Mouse (Mus musculus) stomach, postnatal 0 days (tissue): ENCODE data around the gene Gm28036. TPM values are rescaled to one million over a fixed set of nuclear protein-coding genes. Genes with fewer than 3 reads are reported as not detected.

ENCODE experiments used
- ATAC-seq: fragments of 200-750 bp; cut with Nextera tagmentation; 2 replicates; pipeline ENCODE4 v1.8.0; 2017; ENCODE audit not compliant: low FRiP score, low TSS enrichment
- DNase-seq: peaks from one replicate; pipeline ENCODE4 v3.0.0-alpha.2; 2016; ENCODE audit warnings: low spot score
- H3K27ac ChIP-seq: fragments of 300-500 bp; sonication (generic); replicated peaks from 2 replicates; pipeline ENCODE4 v1.5.1; 2014; ENCODE audit warnings: mild to moderate bottlenecking, control low read depth
- H3K27me3 ChIP-seq: fragments of 300-500 bp; sonication (generic); 2 replicates; pipeline ENCODE4 v1.6.1; 2014; ENCODE audit warnings: low read length; ENCODE audit not compliant: control insufficient read depth, insufficient read depth
- H3K36me3 ChIP-seq: fragments of 300-500 bp; sonication (generic); 2 replicates; pipeline ENCODE4 v1.6.1; 2014; ENCODE audit warnings: low read length, mixed read lengths; ENCODE audit not compliant: control insufficient read depth, insufficient read depth
- H3K4me1 ChIP-seq: fragments of 300-500 bp; sonication (generic); replicated peaks from 2 replicates; pipeline ENCODE4 v1.6.1; 2014; ENCODE audit warnings: antibody characterized with exemption; ENCODE audit not compliant: control insufficient read depth, insufficient read depth
- H3K4me2 ChIP-seq: fragments of 300-500 bp; sonication (generic); replicated peaks from 2 replicates; pipeline ENCODE4 v1.6.1; 2014; ENCODE audit warnings: low read depth, mild to moderate bottlenecking, control low read depth, moderate library complexity
- H3K4me3 ChIP-seq: fragments of 300-500 bp; sonication (generic); 2 replicates; pipeline ENCODE4 v1.5.1; 2014; ENCODE audit warnings: low read depth, low read length, control low read depth
- H3K9ac ChIP-seq: fragments of 300-500 bp; sonication (generic); 2 replicates; pipeline ENCODE4 v1.6.1; 2014; ENCODE audit warnings: mild to moderate bottlenecking, low read length, control low read depth, mixed read lengths
- H3K9me3 ChIP-seq: fragments of 300-500 bp; sonication (generic); 2 replicates; pipeline ENCODE4 v1.6.1; 2016; ENCODE audit warnings: low read length; ENCODE audit not compliant: control insufficient read depth
- CTCF ChIP-seq: IDR thresholded peaks from 2 replicates; pipeline ENCODE4 v1.5.1; 2016; ENCODE audit warnings: antibody characterized with exemption, low read depth, mild to moderate bottlenecking, moderate library complexity
- EP300 ChIP-seq: optimal IDR thresholded peaks from 2 replicates; pipeline ENCODE3; 2016; ENCODE audit warnings: antibody characterized with exemption
- WGBS: fragments of 180-500 bp; shearing (Covaris S2); extraction: QIAGEN DNeasy Blood & Tissue Kit; methylation state at CpG from one replicate; pipeline ENCODE4 v1.1.7; 2014; 5-methylcytosine and 5-hydroxymethylcytosine counted together
- polyA plus RNA-seq: library from polyadenylated mRNA; unstranded; fragments of >200 nt; fragmentation: Nextera tagmentation; extraction: Ambion mirVana; gene quantifications from 2 replicates; pipeline ENCODE4 v1.2.1, GENCODE M21; 2015

Gm28036 gene
- polyA plus RNA-seq, 1 experiment from 2014 or later = 5.1 TPM

DNA sequence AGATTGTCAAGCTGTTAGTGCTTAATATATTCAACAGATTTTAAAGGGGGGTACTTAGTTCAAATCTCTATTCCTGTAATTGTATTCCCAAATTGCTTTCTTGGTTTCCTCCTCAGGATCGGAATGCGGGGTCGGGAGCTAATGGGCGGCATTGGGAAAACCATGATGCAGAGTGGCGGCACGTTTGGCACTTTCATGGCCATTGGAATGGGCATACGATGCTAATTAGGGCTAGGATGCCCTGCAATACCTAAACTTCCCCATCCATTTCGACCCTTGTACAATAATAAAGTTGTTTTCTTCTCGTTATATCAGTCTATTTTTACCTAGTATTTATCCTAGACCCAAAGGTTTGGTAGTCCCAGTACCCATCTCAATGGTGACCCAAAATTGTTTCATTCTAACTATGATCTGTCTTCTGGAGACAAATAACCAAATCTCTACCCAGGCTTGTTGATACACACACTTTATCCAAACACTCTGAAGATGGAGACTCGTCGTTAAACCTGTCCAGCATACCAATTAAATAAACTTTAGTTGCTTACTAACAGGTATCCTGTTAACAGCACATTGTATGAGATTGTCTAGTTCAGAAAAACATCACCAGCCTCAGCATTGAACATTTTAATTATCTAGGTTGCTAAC lies 18.7 kb upstream of the Gm28036 start:
- TF ChIP-seq CTCF = no peak
- TF ChIP-seq EP300 = no peak
- Histone ChIP-seq H3K4me3 (no peak overlapping the region), H3K27me3 (no peaks in the 10 kb centered on the region), H3K9me3 (no peaks in the 10 kb centered on the region), H3K4me1 (peaks cover 3% of the 10 kb centered on the region; the same call in 1 of the 2 replicates), H3K36me3 (peaks cover 18% of the 10 kb centered on the region), H3K9ac (no peak overlapping the region), H3K27ac (no peak overlapping the region), H3K4me2 (no peak overlapping the region; the same call in 1 of the 2 replicates)
- no peak for ATAC-seq
- WGBS = 62% methylated on average over 11 of the region's 11 CpGs
- no peak for DNase-seq

- peak; percentile 93 for ATAC-seq
- no peaks in the 10 kb centered on the region for H3K27me3 ChIP-seq
- peak within 1 kb of the TSS; percentile 83 for H3K4me2 ChIP-seq
- peak; percentile 77 for TF ChIP-seq CTCF
- TF ChIP-seq EP300 = no peak
- H3K36me3 ChIP-seq = peaks cover 15% of the 10 kb centered on the region
- peaks cover 3% of the 10 kb centered on the region; the same call in 1 of the 2 replicates for H3K4me1 ChIP-seq
- peak within 1 kb of the TSS; percentile 74 for H3K4me3 ChIP-seq
- peak within 1 kb of the TSS; percentile 93 for H3K27ac ChIP-seq
- H3K9ac ChIP-seq = peak within 1 kb of the TSS; percentile 88
- peak; percentile 93 for DNase-seq
- no peaks in the 10 kb centered on the region for H3K9me3 ChIP-seq
- WGBS = under 1% methylated on average over 69 of the region's 70 CpGs
These were observed 17.2 kb upstream of the Gm28036 start, which contains the start of the genes Romo1 and Nfs1 for GRCm38 (mm10) chr2:156143953-156144724. Romo1 (plus strand) TSS chr2:156144039. Nfs1 (minus strand) TSS chr2:156144186.

GRCm38 (mm10) chr2:156143367-156143766 lies 16.5 kb upstream of the Gm28036 start:
- no peaks in the 10 kb centered on the region for H3K9me3 ChIP-seq
- H3K4me3 ChIP-seq = peak overlapping the region; percentile 74
- DNase-seq (no peak), ATAC-seq (no peak)
- H3K9ac ChIP-seq = peak overlapping the region; percentile 88
- H3K27ac ChIP-seq = peak overlapping the region; percentile 93
- peaks cover 3% of the 10 kb centered on the region; the same call in 1 of the 2 replicates for H3K4me1 ChIP-seq
- no peak for TF ChIP-seq EP300
- TF ChIP-seq CTCF = no peak
- H3K4me2 ChIP-seq = peak overlapping the region; percentile 83
- H3K36me3 ChIP-seq = peaks cover 9% of the 10 kb centered on the region
- H3K27me3 ChIP-seq = no peaks in the 10 kb centered on the region
- 1% methylated on average over 16 of the region's 16 CpGs for WGBS

- TF ChIP-seq CTCF (peak; percentile 23), EP300 (no peak)
- 67% methylated on average over 2 of the region's 2 CpGs for WGBS
- no peak for ATAC-seq
- H3K9ac ChIP-seq = peak overlapping the region; percentile 88; the same call in 1 of the 2 replicates
- H3K4me3 ChIP-seq = no peak overlapping the region
- H3K27me3 ChIP-seq = no peaks in the 10 kb centered on the region
- H3K27ac ChIP-seq = no peak overlapping the region
- no peak for DNase-seq
- no peaks in the 10 kb centered on the region for H3K9me3 ChIP-seq
- peaks cover 6% of the 10 kb centered on the region; the same call in 1 of the 2 replicates for H3K36me3 ChIP-seq
- H3K4me1 ChIP-seq = peaks cover 3% of the 10 kb centered on the region; the same call in 1 of the 2 replicates
- H3K4me2 ChIP-seq = peak overlapping the region; percentile 83
These were observed 15.9 kb upstream of the Gm28036 start for GRCm38 (mm10) chr2:156142820-156143219.

GRCm38 (mm10) chr2:156135695-156136094 lies 8.8 kb upstream of the Gm28036 start:
- H3K9ac ChIP-seq = no peak overlapping the region
- no peak for ATAC-seq
- H3K4me2 ChIP-seq = no peak overlapping the region
- H3K36me3 ChIP-seq = peaks cover 3% of the 10 kb centered on the region; the same call in 1 of the 2 replicates
- no peaks in the 10 kb centered on the region for H3K9me3 ChIP-seq
- 88% methylated on average over 6 of the region's 6 CpGs for WGBS
- no peak overlapping the region for H3K27ac ChIP-seq
- TF ChIP-seq CTCF (peak; percentile 59), EP300 (no peak)
- no peaks in the 10 kb centered on the region for H3K4me1 ChIP-seq
- no peak overlapping the region for H3K4me3 ChIP-seq
- no peak for DNase-seq
- no peaks in the 10 kb centered on the region for H3K27me3 ChIP-seq
